Mouse (Mus musculus) hematopoietic stem cell, adult 5-6 weeks (primary cell): Measurements from ENCODE around the gene Sytl3. TPM values are rescaled to one million over a fixed set of nuclear protein-coding genes. Genes with fewer than 3 reads are reported as not detected.
"Not testable (repeated sequence)": the region's sequence is repeated elsewhere in the genome, so short reads cannot be mapped to it uniquely, and the experiment has no call there.

ENCODE experiments used
- ATAC-seq, 2 experiments: fragments of 125-278 bp in 1 of 2; replicated peaks in 1 of 2; 2 replicates each; pipeline ENCODE4 v1.8.0; 2016 to 2017; ENCODE audit warnings: inconsistent platforms in 2 of 2, mild to moderate bottlenecking in 2 of 2, moderate number of reproducible peaks in 2 of 2, low read depth in 1 of 2, moderate TSS enrichment in 1 of 2; ENCODE audit not compliant: low FRiP score in 2 of 2, poor library complexity in 2 of 2, severe bottlenecking in 2 of 2, insufficient read depth in 1 of 2, low TSS enrichment in 1 of 2
- total RNA-seq: library from RNA; stranded (forward); fragments of 172-1452, 232-1000 nt; gene quantifications from 2 replicates; pipeline ENCODE4 v1.2.3, GENCODE M21; 2017

Sytl3 gene
- 0.81 and 0.89 TPM in 2 replicates for total RNA-seq

GRCm38 (mm10) chr17:6658801-6659200, at the start of gene Sytl3:
Gene Sytl3 (plus strand): TSS chr17:6659093.
- not testable (repeated sequence) for ATAC-seq

GRCm38 (mm10) chr17:6613524-6613923, 45.4 kb upstream of the Sytl3 start:
- ATAC-seq: not testable (repeated sequence)

- not testable (repeated sequence) for ATAC-seq
Observed at GRCm38 (mm10) chr17:6614316-6614715, 44.6 kb upstream of the Sytl3 start.

- not testable (repeated sequence) for ATAC-seq
Observed at GRCm38 (mm10) chr17:6616731-6617130, 42.2 kb upstream of the Sytl3 start.

- not testable (repeated sequence) for ATAC-seq
Observed at GRCm38 (mm10) chr17:6617689-6618400, 41.0 kb upstream of the Sytl3 start.

GRCm38 (mm10) chr17:6619271-6619670, 39.6 kb upstream of the Sytl3 start:
- not testable (repeated sequence) for ATAC-seq

GRCm38 (mm10) chr17:6620035-6620434, 38.9 kb upstream of the Sytl3 start:
- ATAC-seq: not testable (repeated sequence)

- ATAC-seq: not testable (repeated sequence)
Observed at GRCm38 (mm10) chr17:6620730-6621451, 38.0 kb upstream of the Sytl3 start.

- not testable (repeated sequence) for ATAC-seq
Observed at GRCm38 (mm10) chr17:6621976-6622375, 36.9 kb upstream of the Sytl3 start.

GRCm38 (mm10) chr17:6624926-6625558, 33.9 kb upstream of the Sytl3 start:
- not testable (repeated sequence) for ATAC-seq

GRCm38 (mm10) chr17:6630398-6630797, 28.5 kb upstream of the Sytl3 start:
- ATAC-seq: not testable (repeated sequence)

- not testable (repeated sequence) for ATAC-seq
Observed at GRCm38 (mm10) chr17:6632850-6633249, 26.0 kb upstream of the Sytl3 start.

- not testable (repeated sequence) for ATAC-seq
Observed at GRCm38 (mm10) chr17:6635781-6636180, 23.1 kb upstream of the Sytl3 start.

GRCm38 (mm10) chr17:6636861-6637260, 22.0 kb upstream of the Sytl3 start:
- ATAC-seq: no peak

- ATAC-seq: not testable (repeated sequence)
Observed at GRCm38 (mm10) chr17:6637434-6637833, 21.5 kb upstream of the Sytl3 start.

GRCm38 (mm10) chr17:6638444-6638843, 20.4 kb upstream of the Sytl3 start:
- ATAC-seq: not testable (repeated sequence)

GRCm38 (mm10) chr17:6639486-6639885, 19.4 kb upstream of the Sytl3 start:
- ATAC-seq: not testable (repeated sequence)

- peak; percentile 2 to 20; a peak in 1 of 4 replicates for ATAC-seq
Observed at GRCm38 (mm10) chr17:6640044-6640637, 18.8 kb upstream of the Sytl3 start.
